Mouse (Mus musculus): Measurements from ENCODE around the gene Efna5. TPM values are rescaled to one million over a fixed set of nuclear protein-coding genes. Genes with fewer than 3 reads are reported as not detected.

Gene Efna5
- polyA plus RNA-seq, 1 experiment from 2014 or later = 17.3 TPM

DNA sequence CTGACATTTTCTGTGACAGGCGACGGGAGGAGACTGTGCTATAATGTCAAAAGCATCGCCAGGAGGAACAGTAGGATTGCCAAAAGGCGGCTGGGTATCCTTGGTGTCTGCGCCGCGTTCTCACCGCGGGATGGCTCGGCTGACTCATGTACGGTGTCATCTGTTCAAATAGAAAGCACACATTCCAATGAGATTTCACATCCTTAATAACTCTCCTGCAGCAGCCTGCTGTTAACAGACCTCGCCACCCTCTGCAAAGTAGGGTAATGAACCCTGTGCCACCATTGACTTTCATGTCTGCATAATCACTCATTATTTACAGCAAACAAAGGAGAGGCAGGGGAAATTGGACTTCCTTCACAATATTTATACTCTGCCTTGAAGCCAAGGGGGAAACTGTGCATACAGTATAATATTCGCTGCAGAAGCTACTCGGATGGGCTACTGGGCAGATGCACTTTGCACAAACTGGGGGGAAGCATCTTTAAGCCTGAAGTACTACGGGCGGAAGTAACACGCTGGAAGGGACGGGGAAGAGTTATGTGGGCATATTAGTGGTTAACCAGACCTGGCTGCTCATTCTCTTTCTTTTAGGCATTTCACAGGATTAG, 273.7 kb downstream of the Efna5 start:
- no peak for TF ChIP-seq CTCF (IDR thresholded peaks at IDR 0.05; ENCODE audit: low read depth)
- Histone ChIP-seq H3K9ac (ENCODE audit: low read depth, low read length) (no peak overlapping the region), H3K4me2 (ENCODE audit: low read length) (no peak overlapping the region), H3K27ac (no peak overlapping the region), H3K4me3 (replicated peaks; ENCODE audit: low read depth, low read length) (no peak overlapping the region), H3K9me3 (replicated peaks; ENCODE audit: low read length) (no peaks in the 10 kb centered on the region), H3K27me3 (ENCODE audit: insufficient read depth, low read length) (no peaks in the 10 kb centered on the region), H3K4me1 (replicated peaks; ENCODE audit: insufficient read depth, low read length) (0 out of 2 replicates have a peak, but pooled peaks cover 2% of the 10 kb centered on the region), H3K36me3 (ENCODE audit: insufficient read depth, low read length) (no peaks in the 10 kb centered on the region)
- ATAC-seq (replicated peaks; ENCODE audit: low FRiP score, low read depth) = no peak
- WGBS = 83% methylated on average over 18 of the region's 18 CpGs
- DNase-seq (ENCODE audit: low spot score) = no peak

DNA sequence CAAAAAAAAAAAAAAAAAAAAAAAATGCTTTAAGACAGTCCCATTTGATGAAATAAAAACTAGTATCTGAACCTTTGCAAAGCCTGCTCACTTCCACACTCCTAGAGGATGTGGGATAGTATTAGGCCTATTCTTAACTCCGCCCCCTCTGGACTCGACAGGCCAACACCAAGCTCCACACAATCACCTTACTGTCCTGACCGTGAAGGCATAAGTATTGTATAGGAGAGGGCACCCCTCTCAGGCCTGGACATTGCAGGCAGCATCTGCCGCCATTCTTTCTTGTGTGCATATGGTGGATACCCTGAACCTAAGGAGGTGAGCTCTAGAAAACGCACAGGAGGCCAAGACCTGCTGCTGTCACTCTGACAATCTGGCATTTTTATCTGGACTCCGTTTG, 274.4 kb downstream of the Efna5 start:
- 0 out of 2 replicates have a peak, but pooled peaks cover 2% of the 10 kb centered on the region for H3K4me1 ChIP-seq (replicated peaks; ENCODE audit: insufficient read depth, low read length)
- H3K27ac ChIP-seq = no peak overlapping the region
- no peak for TF ChIP-seq CTCF (IDR thresholded peaks at IDR 0.05; ENCODE audit: low read depth)
- no peak overlapping the region for H3K4me3 ChIP-seq (replicated peaks; ENCODE audit: low read depth, low read length)
- H3K27me3 ChIP-seq (ENCODE audit: insufficient read depth, low read length) = no peaks in the 10 kb centered on the region
- DNase-seq (ENCODE audit: low spot score) (no peak), ATAC-seq (replicated peaks; ENCODE audit: low FRiP score, low read depth) (no peak)
- H3K4me2 ChIP-seq (ENCODE audit: low read length) = no peak overlapping the region
- H3K9me3 ChIP-seq (replicated peaks; ENCODE audit: low read length) = no peaks in the 10 kb centered on the region
- no peaks in the 10 kb centered on the region for H3K36me3 ChIP-seq (ENCODE audit: insufficient read depth, low read length)
- no peak overlapping the region for H3K9ac ChIP-seq (ENCODE audit: low read depth, low read length)
- WGBS = 90% methylated on average over 6 of the region's 6 CpGs

DNA sequence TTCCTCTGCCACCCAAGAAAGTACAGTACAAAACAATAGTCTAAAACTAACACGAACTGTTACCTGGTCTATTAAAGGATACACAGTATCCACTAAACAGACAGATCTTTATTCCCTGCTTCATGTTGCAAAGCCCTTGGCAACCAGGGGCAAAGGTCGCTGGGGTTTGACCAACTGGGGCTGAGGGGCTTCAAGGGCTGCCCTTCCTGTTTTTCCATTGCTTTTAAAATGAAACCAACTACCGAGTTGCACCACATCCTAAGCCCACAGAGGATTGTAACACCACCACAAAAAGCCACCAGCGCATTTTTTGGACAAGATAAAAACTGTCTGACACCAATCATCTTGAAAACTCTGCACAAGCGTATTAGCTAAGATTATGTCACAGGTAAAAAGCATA, 276.8 kb downstream of the Efna5 start:
- Histone ChIP-seq H3K4me1 (replicated peaks; ENCODE audit: insufficient read depth, low read length) (0 out of 2 replicates have a peak, but pooled peaks cover 2% of the 10 kb centered on the region), H3K9ac (ENCODE audit: low read depth, low read length) (no peak overlapping the region), H3K27me3 (ENCODE audit: insufficient read depth, low read length) (no peaks in the 10 kb centered on the region), H3K4me3 (replicated peaks; ENCODE audit: low read depth, low read length) (no peak overlapping the region), H3K4me2 (ENCODE audit: low read length) (no peak overlapping the region), H3K36me3 (ENCODE audit: insufficient read depth, low read length) (no peaks in the 10 kb centered on the region), H3K27ac (no peak overlapping the region), H3K9me3 (replicated peaks; ENCODE audit: low read length) (no peaks in the 10 kb centered on the region)
- ATAC-seq (replicated peaks; ENCODE audit: low FRiP score, low read depth) = no peak
- 70% methylated on average over 5 of the region's 5 CpGs for WGBS
- no peak for TF ChIP-seq CTCF (IDR thresholded peaks at IDR 0.05; ENCODE audit: low read depth)
- no peak for DNase-seq (ENCODE audit: low spot score)

DNA sequence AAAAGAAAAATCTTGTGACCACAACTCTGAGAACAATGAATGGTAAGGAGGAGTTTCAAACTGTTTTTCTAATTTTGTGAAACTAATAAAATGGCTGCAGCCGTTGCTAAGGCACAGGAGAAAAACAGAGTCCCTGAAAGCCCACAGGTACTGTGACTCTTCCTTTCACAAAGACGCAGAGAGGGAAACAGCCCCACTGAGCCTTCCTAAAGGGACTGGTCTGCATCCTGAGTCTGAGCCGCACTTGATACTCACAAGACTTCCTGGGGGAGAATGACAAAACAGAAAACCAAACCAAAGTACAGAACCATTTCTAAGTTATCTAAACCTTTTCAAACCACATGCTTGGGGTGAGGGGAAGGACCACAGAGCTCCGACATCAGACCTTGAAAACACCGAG, 277.5 kb downstream of the Efna5 start:
- ATAC-seq (replicated peaks; ENCODE audit: low FRiP score, low read depth) = no peak
- no peak overlapping the region for H3K4me2 ChIP-seq (ENCODE audit: low read length)
- H3K9ac ChIP-seq (ENCODE audit: low read depth, low read length) = no peak overlapping the region
- H3K36me3 ChIP-seq (ENCODE audit: insufficient read depth, low read length) = no peaks in the 10 kb centered on the region
- H3K4me1 ChIP-seq (replicated peaks; ENCODE audit: insufficient read depth, low read length) = 0 out of 2 replicates have a peak, but pooled peaks cover 2% of the 10 kb centered on the region
- no peak overlapping the region for H3K27ac ChIP-seq
- H3K27me3 ChIP-seq (ENCODE audit: insufficient read depth, low read length) = no peaks in the 10 kb centered on the region
- TF ChIP-seq CTCF (IDR thresholded peaks at IDR 0.05; ENCODE audit: low read depth) = no peak
- H3K4me3 ChIP-seq (replicated peaks; ENCODE audit: low read depth, low read length) = no peak overlapping the region
- WGBS = 66% methylated on average over 5 of the region's 5 CpGs
- no peaks in the 10 kb centered on the region for H3K9me3 ChIP-seq (replicated peaks; ENCODE audit: low read length)
- no peak for DNase-seq (ENCODE audit: low spot score)

DNA sequence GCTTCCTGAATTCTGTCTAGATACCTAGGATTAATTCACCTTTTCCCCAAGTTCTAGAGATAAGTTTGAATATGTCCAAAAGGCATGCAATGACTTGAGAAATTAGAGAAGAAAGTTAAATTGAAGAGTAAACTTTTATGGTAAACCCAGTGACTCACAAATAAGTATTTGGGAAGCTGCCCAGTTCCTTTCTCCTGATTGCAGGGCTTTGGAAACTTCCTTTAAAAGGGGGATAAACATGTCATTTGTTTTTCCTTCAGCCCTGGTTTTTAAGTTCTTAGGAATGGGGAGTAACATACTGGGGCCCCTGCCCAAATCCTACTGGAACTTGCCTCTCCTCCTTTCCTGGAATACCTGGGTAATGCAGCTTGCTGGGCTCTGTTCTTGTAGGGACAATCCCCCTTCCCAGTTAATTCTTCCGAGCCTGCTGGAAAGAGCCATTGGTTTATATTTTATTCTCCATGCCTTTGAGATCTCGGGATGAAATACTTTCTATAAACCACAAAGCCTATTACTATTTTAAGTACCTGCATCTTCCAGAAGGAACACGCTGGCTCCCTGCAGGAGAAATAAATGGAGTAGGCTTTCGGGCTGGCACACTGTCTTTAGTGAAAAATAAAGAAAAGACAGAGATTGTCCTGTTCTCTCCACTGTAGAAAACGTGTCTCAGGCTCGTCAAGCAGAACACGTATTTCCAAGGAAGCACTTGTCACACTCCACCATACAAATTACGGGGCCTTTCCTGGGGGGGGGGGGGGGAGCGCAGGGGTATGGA, 282.2 kb downstream of the Efna5 start:
- DNase-seq (ENCODE audit: low spot score) (peak; percentile 56), ATAC-seq (replicated peaks; ENCODE audit: low FRiP score, low read depth) (no peak)
- H3K4me3 ChIP-seq (replicated peaks; ENCODE audit: low read depth, low read length) = no peak overlapping the region
- no peak overlapping the region for H3K27ac ChIP-seq
- H3K36me3 ChIP-seq (ENCODE audit: insufficient read depth, low read length) = no peaks in the 10 kb centered on the region
- no peak overlapping the region for H3K4me2 ChIP-seq (ENCODE audit: low read length)
- H3K9ac ChIP-seq (ENCODE audit: low read depth, low read length) = no peak overlapping the region
- 43% methylated on average over 9 of the region's 9 CpGs for WGBS
- H3K27me3 ChIP-seq (ENCODE audit: insufficient read depth, low read length) = no peaks in the 10 kb centered on the region
- TF ChIP-seq CTCF (IDR thresholded peaks at IDR 0.05; ENCODE audit: low read depth) = no peak
- H3K9me3 ChIP-seq (replicated peaks; ENCODE audit: low read length) = no peaks in the 10 kb centered on the region
- no peaks in the 10 kb centered on the region for H3K4me1 ChIP-seq (replicated peaks; ENCODE audit: insufficient read depth, low read length)

DNA sequence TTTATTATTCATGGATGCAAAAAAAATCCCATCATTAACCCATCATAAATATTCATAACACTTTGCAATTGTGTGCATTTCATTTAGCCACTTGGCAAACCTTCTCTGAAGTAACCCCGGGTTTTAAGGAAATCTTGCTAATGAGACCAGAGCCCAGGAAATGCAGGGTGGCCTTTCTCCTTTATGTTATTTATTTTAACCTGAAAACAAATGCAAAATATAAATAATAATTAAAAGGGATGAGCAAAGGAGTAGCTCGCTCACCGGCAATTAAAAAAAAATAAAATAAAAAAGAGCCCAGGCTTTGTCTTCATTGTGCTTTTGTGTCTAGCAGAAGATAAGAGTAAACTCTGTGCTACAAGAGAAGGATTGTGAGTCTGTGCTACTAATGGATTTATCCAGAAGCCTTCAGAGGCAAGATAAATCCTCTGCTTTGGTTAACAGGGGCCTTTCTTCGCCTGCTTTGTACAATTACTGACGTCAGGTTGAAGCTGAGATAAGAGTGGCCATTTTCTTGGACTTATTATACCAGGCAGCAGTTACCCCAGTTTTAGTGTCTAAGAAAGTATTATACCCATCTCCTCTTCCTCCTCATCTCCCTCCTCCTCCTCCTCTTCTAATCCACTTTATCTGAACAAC, 288.6 kb downstream of the Efna5 start:
- Histone ChIP-seq H3K4me3 (replicated peaks; ENCODE audit: low read depth, low read length) (no peak overlapping the region), H3K27ac (no peak overlapping the region), H3K4me2 (ENCODE audit: low read length) (no peak overlapping the region), H3K27me3 (ENCODE audit: insufficient read depth, low read length) (no peaks in the 10 kb centered on the region), H3K9ac (ENCODE audit: low read depth, low read length) (no peak overlapping the region), H3K36me3 (ENCODE audit: insufficient read depth, low read length) (no peaks in the 10 kb centered on the region), H3K9me3 (replicated peaks; ENCODE audit: low read length) (no peaks in the 10 kb centered on the region), H3K4me1 (replicated peaks; ENCODE audit: insufficient read depth, low read length) (no peaks in the 10 kb centered on the region)
- no peak for TF ChIP-seq CTCF (IDR thresholded peaks at IDR 0.05; ENCODE audit: low read depth)
- DNase-seq (ENCODE audit: low spot score) (no peak), ATAC-seq (replicated peaks; ENCODE audit: low FRiP score, low read depth) (no peak)
- 83% methylated on average over 5 of the region's 5 CpGs for WGBS

Data from kidney, postnatal 0 days (tissue).